Mouse (Mus musculus) MEL (cell line): ENCODE data around the gene Hmg20b.

Experiments
- CTCF ChIP-seq, 3 experiments: IDR thresholded peaks in 2 of 3; conservative IDR thresholded peaks in 1 of 3; 2 replicates each; pipeline ENCODE4 v1.5.1; 2011 to 2012; ENCODE audit warnings: low read length in 3 of 3, low read depth in 2 of 3, mild to moderate bottlenecking in 2 of 3, improper control_type of control experiment in 1 of 3, inconsistent platforms in 1 of 3, mixed read lengths in 1 of 3, moderate library complexity in 1 of 3; ENCODE audit not compliant: control insufficient read depth in 1 of 3, insufficient read depth in 1 of 3, poor library complexity in 1 of 3, severe bottlenecking in 1 of 3
- ELF1 ChIP-seq: IDR thresholded peaks from 2 replicates; pipeline ENCODE4 v1.6.1; 2014; ENCODE audit warnings: low read depth, mild to moderate bottlenecking, inconsistent platforms, low read length, improper control_type of control experiment, moderate library complexity
- GATA1 ChIP-seq: IDR thresholded peaks from 2 replicates; pipeline ENCODE4 v1.6.1; 2011; ENCODE audit warnings: low read depth, low read length, improper control_type of control experiment
- MAX ChIP-seq: IDR thresholded peaks from 2 replicates; pipeline ENCODE4 v1.6.1; 2011; ENCODE audit warnings: low read length, improper control_type of control experiment
- NELFE ChIP-seq: IDR thresholded peaks from 2 replicates; pipeline ENCODE4 v1.6.1; 2011; ENCODE audit warnings: low read depth, low read length, improper control_type of control experiment
- SIN3A ChIP-seq: IDR thresholded peaks from 2 replicates; pipeline ENCODE4 v1.6.1; 2012; ENCODE audit warnings: low read length, improper control_type of control experiment, inconsistent platforms

- TF ChIP-seq SIN3A: no peak; the same call in none of the 2 replicates
- TF ChIP-seq NELFE: peak; percentile 60
- TF ChIP-seq ELF1: peak; percentile 65
- 0 out of 2 replicates have a peak, but pooled peaks have one; percentile 34 for TF ChIP-seq MAX
- TF ChIP-seq CTCF (IDR thresholded peaks at IDR 0.05 in 2 of 3, conservative IDR thresholded peaks at IDR 0.05 in 1 of 3; ENCODE audit: control insufficient read depth in 1 of 3, insufficient read depth in 1 of 3, low read depth in 2 of 3, low read length in 3 of 3, poor library complexity in 1 of 3, severe bottlenecking in 1 of 3): peak in 2 of 3 experiments; percentile 1 to 10; a peak in 1 of 6 replicates
- TF ChIP-seq GATA1: no peak
Observed at GRCm38 (mm10) chr10:81376561-81377361, 26.5 kb upstream of the Hmg20b start.
